Mouse (Mus musculus) left cerebral cortex, postnatal 10 days (tissue): ENCODE measurements at regions not wholly inside any gene's neighbourhood (a gene's known extent, or its start where the extent isn't known, plus 50 kb on each side); places are given as distances from the start of the nearest gene placed in this dataset.

Experiments used
- DNase-seq, 2 experiments: peaks; one replicate each; pipeline ENCODE4 v3.0.0; 2021 to 2022; ENCODE audit warnings: low spot score in 2 of 2, mixed read lengths in 1 of 2; ENCODE audit errors: extremely low spot score in 1 of 2
- intact Hi-C: fragments of 180-260 bp; cut with DNase I; formaldehyde crosslinking; loops from one replicate; pipeline ENCODE4 v1.15.1; 2025

DNA sequence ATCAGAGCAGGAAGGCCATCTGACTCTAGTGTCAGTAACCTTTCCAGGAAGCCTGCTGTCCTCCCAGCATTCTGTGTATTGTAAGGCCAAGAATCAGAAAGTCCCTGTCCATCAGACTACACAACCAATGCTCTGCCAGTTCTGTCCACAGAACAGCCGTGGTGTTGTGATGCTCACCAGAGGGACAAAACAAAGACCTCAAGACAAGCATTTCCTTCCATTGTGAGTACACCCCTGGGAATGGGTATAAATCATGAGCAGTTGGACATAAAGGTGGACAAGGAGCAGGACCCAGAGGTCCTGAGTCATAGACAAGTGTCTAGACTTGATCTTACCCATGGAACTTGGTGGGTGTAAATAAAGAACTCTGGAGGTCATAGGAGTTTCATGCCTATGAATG lies 55.9 kb upstream of the Gadd45a start:
- intact Hi-C loops, result no loop called here
- no peak for DNase-seq

DNA sequence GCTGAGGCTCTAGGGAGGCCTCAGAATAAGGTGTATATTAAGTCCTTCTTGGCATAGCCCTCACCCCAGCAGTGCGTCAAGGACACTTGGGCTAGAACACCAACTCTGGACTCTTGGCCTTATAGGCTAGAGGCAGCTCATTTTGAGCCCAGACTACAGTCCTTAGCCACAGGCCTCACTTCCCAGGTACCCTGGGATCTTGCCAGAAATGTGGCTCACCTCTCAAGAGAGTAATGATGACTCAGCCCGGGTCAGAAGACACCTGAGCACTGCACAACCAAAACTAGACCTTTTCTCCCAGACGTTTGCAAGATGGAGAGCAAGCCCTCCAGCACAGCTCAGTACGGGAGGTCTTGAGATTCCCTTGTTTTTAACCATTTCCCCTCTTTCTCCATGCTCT lies 52.9 kb upstream of the Gadd45a start:
- DNase-seq, result no peak
- intact Hi-C loops, result no loop called here

DNA sequence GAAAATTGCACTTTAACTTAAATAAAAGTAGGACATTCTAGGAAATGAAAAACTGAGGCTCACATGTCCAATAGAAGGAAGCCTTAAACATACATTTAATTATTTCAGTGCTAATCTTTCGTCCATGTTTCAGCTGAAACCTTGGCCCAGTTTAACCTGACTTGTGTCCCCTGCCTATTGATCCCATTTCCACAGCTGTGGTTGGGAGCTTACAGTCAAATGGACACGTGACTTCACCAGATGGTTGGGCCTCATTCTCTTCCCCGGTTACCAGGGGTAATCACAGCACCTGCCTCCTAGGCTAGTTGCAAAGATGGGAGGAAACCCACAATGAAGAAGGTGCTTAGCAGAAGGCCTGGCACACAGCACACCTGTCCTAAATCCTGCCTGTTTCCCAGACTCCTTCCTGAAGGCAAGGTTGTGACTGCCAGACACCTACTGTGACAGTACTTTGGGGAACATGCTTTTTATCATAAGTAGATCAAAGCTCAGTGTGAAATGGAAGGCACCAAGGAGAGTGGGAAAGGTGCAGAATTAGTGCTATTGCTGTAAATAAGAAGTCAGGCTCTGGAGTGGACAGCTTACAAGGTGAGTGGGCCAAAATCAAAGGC lies 52.4 kb upstream of the Gadd45a start:
- DNase-seq, result no peak
- intact Hi-C loops, result no loop called here

DNA sequence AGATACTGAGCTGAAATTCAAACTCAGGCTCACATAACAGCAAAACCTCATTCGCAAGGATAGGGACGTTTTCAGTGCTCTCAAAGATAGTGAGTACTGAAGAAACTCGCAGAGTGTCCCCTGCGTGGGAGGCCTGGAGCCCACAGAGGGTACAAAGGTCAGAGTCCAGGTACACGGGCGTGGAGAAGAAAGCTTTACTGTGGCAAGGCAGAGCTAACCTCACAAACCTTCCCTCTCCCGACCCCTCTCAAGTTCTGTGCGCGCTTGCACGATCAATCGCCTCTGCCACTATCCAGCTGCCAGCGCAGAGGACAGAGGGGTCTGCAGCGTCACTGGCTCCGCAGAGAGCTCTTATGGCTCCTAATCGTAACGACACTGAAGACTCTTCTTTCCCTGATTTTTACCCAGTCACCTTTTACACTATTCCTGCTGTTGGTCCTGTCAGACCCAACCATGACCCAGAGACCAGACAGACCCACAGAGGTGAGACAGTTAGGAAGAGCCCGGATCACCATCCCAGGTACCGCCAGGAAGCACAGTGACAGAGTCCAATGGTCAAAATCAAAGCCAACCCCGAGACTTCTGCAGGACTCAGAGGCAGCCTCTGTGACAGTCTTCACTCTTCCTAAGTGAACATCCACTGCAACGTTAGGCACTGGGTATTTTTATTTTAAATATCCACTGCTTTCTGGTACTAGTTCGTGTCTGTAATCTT lies 51.6 kb upstream of the Gadd45a start:
- DNase-seq, result no peak
- intact Hi-C loops, result no loop called here

DNA sequence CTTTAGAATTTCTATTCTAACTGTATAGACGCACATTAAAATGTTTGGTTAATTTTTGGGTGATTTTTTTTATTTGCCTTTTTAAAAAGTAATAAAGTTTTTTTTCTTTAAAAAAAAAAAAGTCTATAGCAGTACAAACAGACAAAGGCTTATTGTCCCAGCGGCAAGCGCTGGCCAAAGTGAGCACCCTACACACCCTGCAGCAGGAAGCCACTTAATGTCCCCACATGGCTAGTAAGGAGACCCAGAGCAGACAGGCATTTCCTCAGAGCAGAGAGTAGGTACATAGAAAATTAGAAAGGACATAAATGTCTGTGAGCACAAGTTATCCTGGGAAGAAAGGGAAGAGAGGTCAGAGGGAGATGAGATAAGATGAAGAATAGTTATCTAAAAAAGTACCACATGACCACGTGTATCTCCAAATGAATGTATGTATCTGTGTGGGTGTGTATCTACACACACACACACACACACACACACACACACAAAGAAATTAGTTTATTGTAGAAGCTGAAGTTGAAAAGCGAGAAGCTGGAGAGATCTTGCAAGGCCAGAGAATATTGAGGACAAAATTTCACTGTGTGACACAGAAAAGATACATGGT lies 50.7 kb upstream of the Gadd45a start:
- intact Hi-C loops, result no loop called here
- no peak for DNase-seq

DNA sequence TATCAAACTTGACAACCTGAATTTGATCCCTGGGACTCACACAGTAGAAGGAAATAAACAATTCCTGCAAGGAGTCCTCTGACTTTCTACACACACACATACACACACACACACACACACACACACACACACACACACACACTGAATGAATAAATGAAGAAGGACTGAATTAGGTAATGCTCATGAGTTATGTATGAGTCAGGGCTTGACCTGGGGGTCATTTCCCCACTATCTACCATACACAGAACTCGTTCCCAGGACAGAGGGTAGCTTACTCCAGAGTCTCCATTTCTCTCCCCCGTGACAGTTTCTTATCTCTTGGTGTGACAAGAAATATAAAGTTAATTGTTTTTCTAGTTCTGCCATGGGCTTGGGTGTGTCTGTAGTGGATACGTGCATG lies 50.1 kb upstream of the Gadd45a start:
- intact Hi-C loops, result no loop called here
- DNase-seq, result no peak
